Mouse (Mus musculus) heart, postnatal 14 days (tissue): Measurements from ENCODE around the gene Pth2. TPM values are rescaled to one million over a fixed set of nuclear protein-coding genes. Genes with fewer than 3 reads are reported as not detected.

Experiments
- DNase-seq, 2 experiments: peaks; one replicate each; pipeline ENCODE4 v3.0.0; 2021 to 2022
- intact Hi-C: fragments of 180-260 bp; cut with DNase I; formaldehyde crosslinking; loops from one replicate; pipeline ENCODE4 v1.15.1; 2025
- total RNA-seq, 2 experiments: library from RNA; stranded (reverse); gene quantifications; 2 replicates each; pipeline ENCODE4 v1.2.3; 2021

Pth2 gene
- total RNA-seq, 2 experiments from 2014 or later = not detected

DNA sequence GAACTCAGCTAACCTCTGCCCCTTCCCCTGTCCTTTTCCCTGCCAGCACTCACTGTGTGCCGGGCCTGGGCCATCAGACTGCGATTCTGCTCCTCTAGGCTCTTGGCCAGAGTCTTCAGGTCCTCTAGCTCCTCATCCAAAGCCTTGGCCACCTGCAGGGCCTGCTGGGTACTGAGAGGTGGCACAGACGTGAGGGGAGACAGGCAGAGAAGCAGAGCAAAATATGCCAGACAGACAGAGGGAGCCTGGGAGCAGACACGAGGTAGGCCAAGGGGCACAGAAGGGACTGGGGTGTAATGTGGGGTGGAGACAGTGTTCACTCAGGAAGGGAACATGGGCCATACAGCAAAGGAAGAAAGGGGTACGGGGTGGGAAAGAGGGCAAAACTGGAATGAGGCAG, 12.6 kb downstream of the Pth2 start:
- intact Hi-C loops = no loop called here
- DNase-seq = no peak

- intact Hi-C loops = no loop called here
- DNase-seq = no peak
These were observed 13.3 kb downstream of the Pth2 start for GRCm38 (mm10) chr7:45193871-45194785.

DNA sequence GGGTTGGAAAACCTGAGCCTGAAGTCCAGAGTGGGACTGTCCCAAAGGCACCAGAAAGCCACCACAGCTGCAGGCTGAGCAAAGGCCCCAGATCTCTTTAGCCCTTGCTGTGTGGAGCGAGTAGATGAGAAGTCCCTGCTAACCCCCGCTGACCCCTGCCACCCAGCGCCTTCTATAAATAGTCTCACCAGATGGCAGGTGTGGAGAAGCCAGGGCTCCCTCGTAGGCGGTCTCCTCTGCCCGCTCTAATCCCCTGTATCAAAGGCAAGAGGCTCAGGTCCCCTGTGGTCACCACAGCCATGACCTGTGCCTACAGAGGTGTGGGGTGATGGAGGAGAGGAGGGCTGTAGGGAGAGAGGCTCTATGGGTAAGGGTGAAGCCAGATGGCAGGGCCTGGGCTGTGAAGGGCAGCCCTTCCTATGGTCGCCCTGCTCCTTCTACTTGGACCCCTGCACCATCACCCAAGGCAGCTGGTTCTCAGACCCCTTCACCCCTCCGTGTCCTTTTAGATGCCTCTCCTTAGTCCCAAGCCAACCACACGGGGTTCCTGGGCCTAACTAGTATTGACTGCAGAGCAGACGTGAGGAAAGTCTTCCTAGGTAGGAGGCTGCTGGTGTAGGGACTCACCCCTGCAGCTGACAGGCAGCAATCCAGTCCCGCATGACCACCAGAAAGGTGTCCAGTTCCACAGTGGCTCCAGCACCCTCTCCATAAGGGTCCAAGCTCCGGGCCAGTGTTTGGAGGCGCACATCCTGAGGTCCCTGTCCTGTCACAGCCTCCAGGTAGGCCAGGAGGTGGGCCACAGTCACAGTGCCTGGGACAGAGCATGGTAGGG, 14.8 kb downstream of the Pth2 start:
- intact Hi-C loops = no loop called here
- no peak for DNase-seq

DNA sequence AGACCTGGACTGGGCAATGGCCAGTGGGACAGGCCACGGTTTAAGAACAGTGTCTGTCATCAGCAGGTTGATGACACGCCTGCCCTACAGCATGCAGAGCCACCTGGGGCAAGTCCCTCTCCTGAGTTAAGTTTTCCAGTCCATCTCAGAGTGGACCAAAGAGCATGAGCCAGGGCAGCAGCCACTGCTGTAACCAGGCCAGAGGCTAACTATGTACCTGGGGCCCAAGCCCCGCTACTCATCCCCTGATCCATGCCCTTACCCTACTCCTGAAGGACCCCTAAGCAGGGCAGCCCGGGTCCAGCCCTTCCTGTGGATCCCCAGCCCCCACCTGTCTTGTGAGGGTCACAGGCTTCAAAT, 15.4 kb downstream of the Pth2 start:
- DNase-seq = no peak
- intact Hi-C loops = no loop called here

DNA sequence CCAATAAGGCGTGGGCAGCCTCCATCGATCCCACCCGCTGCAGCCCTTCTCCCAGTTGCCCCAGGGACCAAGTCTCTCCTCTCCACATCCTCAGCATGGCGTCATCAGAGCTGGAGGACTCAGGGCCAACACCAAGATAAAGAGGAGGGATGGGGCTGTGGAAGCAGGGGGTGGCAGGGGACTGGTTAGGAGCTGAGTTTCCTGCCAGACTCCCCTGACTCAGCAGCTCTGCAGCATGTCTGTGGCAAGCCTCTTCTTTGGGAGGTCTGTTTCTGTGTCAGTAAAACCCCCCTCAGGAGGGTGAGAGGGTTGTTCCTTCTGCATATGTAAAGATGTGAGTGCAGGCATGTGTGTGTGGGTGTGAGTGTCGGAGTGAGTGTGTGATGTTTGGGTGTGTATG, 16.2 kb downstream of the Pth2 start:
- DNase-seq = no peak
- intact Hi-C loops = no loop called here

DNA sequence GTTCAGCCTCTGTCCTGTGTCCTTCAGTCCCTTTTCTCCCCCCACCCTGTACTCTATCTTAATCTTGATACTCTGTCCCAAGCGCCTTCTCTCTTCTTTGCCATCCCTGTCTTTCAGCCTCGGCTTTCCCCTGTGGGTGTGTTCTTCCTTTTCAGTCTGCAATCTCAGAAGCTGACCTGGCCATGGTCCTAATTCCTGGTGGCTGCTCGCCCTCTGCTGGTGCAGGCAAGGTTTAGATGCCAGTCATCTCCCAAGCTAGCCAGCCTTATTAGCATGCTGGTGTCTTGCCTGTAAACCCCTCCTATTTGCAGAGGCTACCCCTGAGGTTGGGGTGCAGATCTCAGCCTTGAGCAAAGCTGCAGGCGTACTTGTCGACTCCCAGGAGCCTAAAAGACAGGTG, 17.6 kb downstream of the Pth2 start:
- peak; percentile 72 to 84 for DNase-seq
- intact Hi-C loops = loop anchor here (1.0 to 2.0 kb wide), 2 partner anchors 36 to 120 kb away; no protein-coding TSS in a partner anchor

GRCm38 (mm10) chr7:45198961-45199360, 18.2 kb downstream of the Pth2 start:
- no peak for DNase-seq

DNA sequence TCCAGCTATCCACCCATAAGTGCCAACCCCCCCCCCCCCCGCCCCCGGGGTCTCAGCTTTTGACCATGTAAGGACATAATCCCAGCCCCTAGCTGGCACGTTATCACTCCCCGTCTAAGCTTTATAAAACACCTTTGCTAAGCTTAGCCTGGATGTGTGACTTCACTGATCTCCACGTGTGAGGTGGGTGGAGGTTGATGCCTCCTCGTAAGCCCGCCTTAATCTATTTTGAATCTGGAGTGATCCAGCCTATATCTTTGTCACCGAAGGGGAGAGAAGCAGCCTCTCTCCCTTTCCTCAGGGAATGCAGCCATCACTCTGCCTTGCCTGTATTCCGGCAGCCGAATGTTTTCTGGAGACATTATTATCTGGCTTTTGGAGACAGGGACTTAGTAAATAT, 21.9 kb downstream of the Pth2 start:
- intact Hi-C loops = no loop called here
- no peak for DNase-seq

More at GRCm38 (mm10) chr7:45198961-45199360, 18.2 kb downstream of the Pth2 start:
- intact Hi-C loops = loop anchor here (1.0 to 2.0 kb wide), 2 partner anchors 37 to 120 kb away; no protein-coding TSS in a partner anchor

DNA sequence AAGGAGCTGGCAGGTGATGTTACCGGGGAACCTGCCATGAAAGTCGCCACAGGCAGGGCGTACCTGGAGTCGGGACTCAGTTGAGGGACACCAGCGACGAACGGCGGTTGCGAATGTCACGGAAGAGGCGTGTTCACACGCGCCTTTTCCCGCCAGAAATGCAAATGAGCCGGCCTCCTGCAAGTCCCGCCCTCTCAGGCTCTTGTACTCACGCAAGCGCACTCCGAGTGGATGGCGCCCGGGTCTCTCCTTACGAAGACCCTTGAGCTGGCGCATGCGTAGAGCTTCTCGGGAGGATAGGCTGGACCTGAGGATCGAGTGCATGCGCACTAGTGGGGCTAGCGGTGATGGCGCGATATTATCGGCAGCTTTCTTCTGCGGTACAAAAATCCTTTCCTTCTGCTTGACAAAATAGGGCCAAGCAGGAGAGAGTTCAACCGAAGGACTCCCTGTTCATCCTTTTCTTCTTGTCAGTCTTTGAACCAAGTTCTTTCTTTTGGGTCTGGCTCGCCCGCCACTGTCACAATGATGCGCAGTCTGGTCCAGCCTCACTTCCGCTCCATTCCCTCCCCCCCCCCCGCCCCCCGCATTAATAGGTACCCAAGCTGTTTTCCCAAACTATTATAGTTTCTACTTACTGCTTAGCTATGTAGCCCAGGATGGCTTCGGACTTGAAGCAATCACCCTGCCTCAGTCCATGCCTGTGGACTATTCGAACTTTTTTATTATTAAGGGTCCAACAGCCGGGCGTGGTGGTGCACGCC, 23.8 kb downstream of the Pth2 start, which contains the start of gene Ccdc155:
Gene Ccdc155, minus strand, starts transcription at position 513 of the 764 bp plus-strand sequence.
- peak; percentile 84 to 85 for DNase-seq
- intact Hi-C loops = no loop called here

DNA sequence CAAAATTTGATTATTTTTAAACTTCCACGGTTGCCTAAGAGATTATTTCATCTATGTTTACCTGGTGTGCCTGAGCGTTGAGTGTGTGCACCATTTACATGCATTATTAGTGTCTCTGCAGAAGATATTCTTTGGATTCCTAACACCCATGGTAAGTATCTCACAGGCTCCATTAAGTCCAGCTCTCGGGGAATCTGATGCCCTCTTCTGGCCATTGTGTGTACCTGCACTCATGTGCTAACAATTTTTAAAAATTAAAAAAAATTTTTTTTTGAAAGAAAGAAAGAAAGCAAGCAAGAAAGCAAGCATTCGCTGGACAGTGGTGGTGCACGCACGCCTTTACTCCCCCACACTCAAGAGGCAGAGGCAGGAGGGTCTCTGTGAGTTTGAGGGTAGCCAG, 27.5 kb downstream of the Pth2 start:
- intact Hi-C loops = no loop called here
- DNase-seq = no peak

GRCm38 (mm10) chr7:45211070-45211469, 30.3 kb downstream of the Pth2 start:
- intact Hi-C loops = no loop called here
- no peak for DNase-seq

- no peak for DNase-seq
- intact Hi-C loops = no loop called here
These were observed 31.1 kb downstream of the Pth2 start, which contains the start of gene Dkkl1 for GRCm38 (mm10) chr7:45211851-45212251. Gene Dkkl1 (minus strand): TSS chr7:45212147.

DNA sequence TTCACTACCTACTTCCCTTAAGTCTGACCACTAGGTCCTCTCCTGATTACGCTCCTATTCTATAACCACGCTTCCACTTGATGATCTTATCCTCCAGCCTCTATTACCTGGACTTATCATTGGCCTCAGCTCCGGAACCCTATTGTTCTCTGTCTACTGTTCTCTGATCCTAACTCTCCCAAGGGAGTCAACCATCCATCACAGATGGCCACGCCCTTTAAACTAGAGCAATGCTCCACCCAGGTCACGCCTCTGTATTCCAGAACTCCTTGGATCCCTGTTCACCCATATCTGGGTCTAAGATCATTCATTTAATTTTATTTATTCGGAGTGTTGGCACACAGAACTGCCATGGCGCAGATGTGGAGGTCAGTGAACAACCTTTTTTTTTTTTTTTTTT, 31.6 kb downstream of the Pth2 start:
- intact Hi-C loops = no loop called here
- DNase-seq = no peak

DNA sequence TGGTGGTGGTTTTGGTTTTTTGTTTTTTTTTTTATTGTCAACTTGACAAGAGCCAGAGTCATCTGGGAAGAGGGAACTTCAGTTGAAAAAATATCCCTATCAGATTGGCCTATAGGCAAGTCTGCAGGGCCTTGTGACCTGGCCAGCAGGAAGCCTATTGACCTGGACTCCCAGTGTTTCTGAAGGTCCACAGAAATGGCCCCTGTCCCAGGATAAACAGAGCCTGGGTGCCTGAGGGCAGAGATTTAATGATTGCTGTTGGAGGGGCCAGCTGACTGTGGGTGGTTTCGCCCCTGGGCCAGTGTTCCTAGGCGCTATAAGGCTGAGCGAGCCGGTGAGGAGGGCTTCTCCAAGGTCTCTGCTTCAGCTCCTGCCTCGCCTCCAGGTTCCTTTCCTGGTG, 32.9 kb downstream of the Pth2 start:
- no peak for DNase-seq
- intact Hi-C loops = no loop called here

DNA sequence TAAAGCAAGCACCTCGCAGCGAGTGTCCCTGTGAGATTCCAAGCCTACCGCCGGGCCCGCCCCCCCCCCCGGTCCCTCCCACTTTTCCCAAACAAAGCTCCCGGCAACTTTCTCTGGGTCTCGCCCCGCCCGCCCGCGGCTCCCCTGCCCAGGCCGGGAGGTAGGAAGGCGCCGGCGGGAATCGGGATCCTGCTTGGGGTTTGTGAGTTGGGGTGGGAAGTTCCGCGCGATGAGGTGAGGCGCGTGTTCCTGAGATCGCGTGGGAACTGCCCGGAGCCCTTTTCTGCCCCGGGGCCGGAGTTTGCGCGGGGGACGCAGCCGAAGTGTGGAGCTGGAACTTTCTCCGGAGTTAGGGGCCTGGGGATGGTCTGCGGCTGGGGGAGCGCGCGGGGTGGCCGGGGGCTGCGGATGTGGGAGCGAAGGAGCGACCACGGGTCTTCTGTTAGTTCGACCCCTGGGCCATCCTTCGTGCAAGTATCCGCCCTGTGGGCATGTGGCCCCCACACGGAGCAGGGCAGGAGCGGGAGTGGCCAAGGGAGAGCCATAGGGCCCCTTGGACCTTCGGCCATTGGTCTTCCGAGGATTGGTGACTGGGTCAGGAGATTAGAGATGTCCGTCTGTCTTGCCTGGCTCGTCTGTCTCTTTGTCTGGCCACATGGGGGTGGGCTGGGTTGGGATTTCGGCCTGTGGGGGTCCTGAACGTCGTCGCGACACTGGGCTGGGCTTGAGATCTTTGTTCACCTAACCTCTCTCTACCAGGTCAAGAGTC, 35.1 kb downstream of the Pth2 start, which contains the start of gene Tead2:
Gene Tead2, plus strand, starts transcription at position 81 of the 769 bp plus-strand sequence.
- intact Hi-C loops = no loop called here
- DNase-seq = peak; percentile 66 to 71

DNA sequence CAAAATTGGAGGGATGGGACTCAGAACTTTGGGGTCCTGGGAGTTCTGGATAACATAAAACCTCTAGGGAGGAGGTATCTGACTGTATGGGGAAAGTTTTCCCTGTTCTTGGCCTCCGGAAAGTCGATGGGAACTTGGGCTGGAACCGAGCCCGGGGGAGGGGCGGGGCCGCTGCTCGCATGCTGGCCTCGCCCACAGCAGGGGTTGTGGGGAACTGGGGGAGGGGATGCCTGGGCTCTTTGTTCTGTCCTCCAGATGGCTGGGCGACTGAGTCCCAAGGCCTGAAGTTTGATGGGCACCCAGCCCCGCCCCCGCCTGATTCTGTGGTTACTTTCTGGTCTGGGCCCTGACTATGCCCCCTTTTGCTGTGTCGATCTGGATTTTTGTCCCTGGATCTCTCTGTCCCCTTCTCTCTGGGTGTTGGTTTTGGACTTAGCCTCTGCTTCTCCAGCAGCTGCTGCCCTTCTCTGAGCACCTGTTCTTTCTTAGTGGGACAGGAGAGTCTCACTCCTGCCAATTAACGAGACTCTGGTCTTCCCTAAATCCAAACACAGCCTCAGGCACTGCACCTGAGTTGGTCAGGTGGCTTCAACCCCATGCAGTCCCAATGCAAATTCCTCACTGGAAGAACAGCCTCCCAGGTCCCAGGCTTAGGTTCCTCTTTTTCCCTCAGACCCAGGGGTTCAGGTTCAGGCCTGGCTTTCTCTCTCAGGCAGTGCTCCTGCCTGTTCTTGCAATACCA, 35.8 kb downstream of the Pth2 start:
- DNase-seq = peak; percentile 79 to 81
- intact Hi-C loops = no loop called here

GRCm38 (mm10) chr7:45221680-45222079, 40.9 kb downstream of the Pth2 start:
- no peak for DNase-seq
- intact Hi-C loops = no loop called here

DNA sequence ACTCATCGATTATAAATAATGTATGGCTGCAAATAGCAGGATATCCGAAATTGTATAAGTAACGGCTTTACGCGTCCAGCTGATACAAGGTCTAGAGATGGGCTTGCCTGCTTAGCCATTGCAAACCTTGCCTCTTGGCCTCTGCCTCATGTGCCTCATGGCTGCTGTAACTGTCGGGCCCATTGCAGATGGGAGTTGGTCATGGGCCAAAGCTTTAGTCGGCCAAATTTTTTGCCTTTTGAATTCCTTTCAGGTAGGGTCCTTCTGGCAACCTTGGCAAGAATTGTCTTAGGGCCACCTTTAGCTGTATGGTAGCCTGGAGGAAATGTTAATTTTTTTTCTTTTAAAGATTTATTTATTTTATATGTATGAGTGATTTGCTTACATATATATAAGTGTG, 44.0 kb downstream of the Pth2 start:
- DNase-seq = no peak
- intact Hi-C loops = no loop called here

- intact Hi-C loops = no loop called here
- DNase-seq = no peak
These were observed 45.6 kb downstream of the Pth2 start for GRCm38 (mm10) chr7:45226421-45226820.
